Mouse (Mus musculus): ENCODE data around the gene Il27ra. TPM values are rescaled to one million over a fixed set of nuclear protein-coding genes. Genes with fewer than 3 reads are reported as not detected.

Il27ra gene
- polyA plus RNA-seq, 1 experiment from 2014 or later, result 0.79 TPM

- Histone ChIP-seq H3K4me1 (replicated peaks; ENCODE audit: control insufficient read depth, insufficient read depth, low read length) (no peaks in the 10 kb centered on the region), H3K27ac (ENCODE audit: low read length) (no peak overlapping the region), H3K4me3 (replicated peaks; ENCODE audit: low read length) (no peak overlapping the region), H3K9ac (replicated peaks; ENCODE audit: low read depth, low read length) (no peak overlapping the region), H3K4me2 (ENCODE audit: low read length) (no peak overlapping the region), H3K36me3 (ENCODE audit: control insufficient read depth, insufficient read depth) (no peaks in the 10 kb centered on the region), H3K9me3 (ENCODE audit: control insufficient read depth, low read length) (no peaks in the 10 kb centered on the region), H3K27me3 (replicated peaks; ENCODE audit: control insufficient read depth, insufficient read depth, low read length) (no peaks in the 10 kb centered on the region)
- no peak for ATAC-seq
- 96% methylated on average over 5 of the region's 5 CpGs for WGBS
Measured at GRCm38 (mm10) chr8:84053229-84053628, 10.8 kb upstream of the Il27ra start.

GRCm38 (mm10) chr8:84052746-84053145 lies 10.4 kb upstream of the Il27ra start:
- Histone ChIP-seq H3K27me3 (replicated peaks; ENCODE audit: control insufficient read depth, insufficient read depth, low read length) (no peaks in the 10 kb centered on the region), H3K36me3 (ENCODE audit: control insufficient read depth, insufficient read depth) (no peaks in the 10 kb centered on the region), H3K4me1 (replicated peaks; ENCODE audit: control insufficient read depth, insufficient read depth, low read length) (no peaks in the 10 kb centered on the region), H3K27ac (ENCODE audit: low read length) (no peak overlapping the region), H3K4me2 (ENCODE audit: low read length) (no peak overlapping the region), H3K4me3 (replicated peaks; ENCODE audit: low read length) (no peak overlapping the region), H3K9me3 (ENCODE audit: control insufficient read depth, low read length) (no peaks in the 10 kb centered on the region), H3K9ac (replicated peaks; ENCODE audit: low read depth, low read length) (no peak overlapping the region)
- WGBS, result 74% methylated on average over 3 of the region's 3 CpGs
- ATAC-seq, result no peak

- WGBS, result 80% methylated on average over 5 of the region's 5 CpGs
- Histone ChIP-seq H3K4me2 (ENCODE audit: low read length) (no peak overlapping the region), H3K27me3 (replicated peaks; ENCODE audit: control insufficient read depth, insufficient read depth, low read length) (peaks cover 19% of the 10 kb centered on the region), H3K9me3 (ENCODE audit: control insufficient read depth, low read length) (no peaks in the 10 kb centered on the region), H3K9ac (replicated peaks; ENCODE audit: low read depth, low read length) (no peak overlapping the region), H3K4me1 (replicated peaks; ENCODE audit: control insufficient read depth, insufficient read depth, low read length) (peaks cover 2% of the 10 kb centered on the region; the same call in 1 of the 2 replicates), H3K27ac (ENCODE audit: low read length) (no peak overlapping the region), H3K4me3 (replicated peaks; ENCODE audit: low read length) (no peak overlapping the region), H3K36me3 (ENCODE audit: control insufficient read depth, insufficient read depth) (no peaks in the 10 kb centered on the region)
- no peak for ATAC-seq
Measured at GRCm38 (mm10) chr8:84048171-84048570, 5.8 kb upstream of the Il27ra start.

- no peak for ATAC-seq
- H3K27ac ChIP-seq (ENCODE audit: low read length), result no peak overlapping the region
- peaks cover 16% of the 10 kb centered on the region for H3K4me1 ChIP-seq (replicated peaks; ENCODE audit: control insufficient read depth, insufficient read depth, low read length)
- no peak overlapping the region for H3K4me3 ChIP-seq (replicated peaks; ENCODE audit: low read length)
- WGBS, result 82% methylated on average over 3 of the region's 3 CpGs
- H3K9ac ChIP-seq (replicated peaks; ENCODE audit: low read depth, low read length), result no peak overlapping the region
- H3K36me3 ChIP-seq (ENCODE audit: control insufficient read depth, insufficient read depth), result no peaks in the 10 kb centered on the region
- no peaks in the 10 kb centered on the region for H3K9me3 ChIP-seq (ENCODE audit: control insufficient read depth, low read length)
- no peak overlapping the region for H3K4me2 ChIP-seq (ENCODE audit: low read length)
- H3K27me3 ChIP-seq (replicated peaks; ENCODE audit: control insufficient read depth, insufficient read depth, low read length), result peaks cover 33% of the 10 kb centered on the region
Measured at GRCm38 (mm10) chr8:84046505-84046904, 4.1 kb upstream of the Il27ra start.

- Histone ChIP-seq H3K4me3 (replicated peaks; ENCODE audit: low read length) (no peak within 1 kb of the TSS), H3K9ac (replicated peaks; ENCODE audit: low read depth, low read length) (no peak within 1 kb of the TSS), H3K9me3 (ENCODE audit: control insufficient read depth, low read length) (no peaks in the 10 kb centered on the region), H3K36me3 (ENCODE audit: control insufficient read depth, insufficient read depth) (no peaks in the 10 kb centered on the region), H3K4me1 (replicated peaks; ENCODE audit: control insufficient read depth, insufficient read depth, low read length) (peaks cover 16% of the 10 kb centered on the region), H3K27ac (ENCODE audit: low read length) (no peak within 1 kb of the TSS), H3K4me2 (ENCODE audit: low read length) (no peak within 1 kb of the TSS), H3K27me3 (replicated peaks; ENCODE audit: control insufficient read depth, insufficient read depth, low read length) (peaks cover 33% of the 10 kb centered on the region)
- no peak for ATAC-seq
- WGBS, result 12% methylated on average over 9 of the region's 9 CpGs
Measured at GRCm38 (mm10) chr8:84044900-84045299, 2.5 kb upstream of the Il27ra start, which contains the start of gene Rln3. Gene Rln3, minus strand, starts transcription at chr8:84045000.

- WGBS, result 1% methylated on average over 7 of the region's 7 CpGs
- Histone ChIP-seq H3K4me1 (replicated peaks; ENCODE audit: control insufficient read depth, insufficient read depth, low read length) (peaks cover 16% of the 10 kb centered on the region), H3K9me3 (ENCODE audit: control insufficient read depth, low read length) (no peaks in the 10 kb centered on the region)
Measured at GRCm38 (mm10) chr8:84044103-84044502, 1.7 kb upstream of the Il27ra start.

GRCm38 (mm10) chr8:84042948-84043342 lies 556 bp upstream of the Il27ra start:
- Histone ChIP-seq H3K27me3 (replicated peaks; ENCODE audit: control insufficient read depth, insufficient read depth, low read length) (peaks cover 36% of the 10 kb centered on the region), H3K4me2 (ENCODE audit: low read length) (no peak overlapping the region; the same call in 1 of the 2 replicates)
- WGBS, result 28% methylated on average over 12 of the region's 12 CpGs

More at GRCm38 (mm10) chr8:84044103-84044502, 1.7 kb upstream of the Il27ra start:
- peaks cover 33% of the 10 kb centered on the region for H3K27me3 ChIP-seq (replicated peaks; ENCODE audit: control insufficient read depth, insufficient read depth, low read length)
- H3K36me3 ChIP-seq (ENCODE audit: control insufficient read depth, insufficient read depth), result no peaks in the 10 kb centered on the region
- ATAC-seq, result no peak
- H3K9ac ChIP-seq (replicated peaks; ENCODE audit: low read depth, low read length), result no peak overlapping the region
- no peak overlapping the region for H3K4me3 ChIP-seq (replicated peaks; ENCODE audit: low read length)
- H3K4me2 ChIP-seq (ENCODE audit: low read length), result no peak overlapping the region
- H3K27ac ChIP-seq (ENCODE audit: low read length), result no peak overlapping the region

GRCm38 (mm10) chr8:84039050-84039449 lies 3.3 kb downstream of the Il27ra start:
- H3K4me2 ChIP-seq (ENCODE audit: low read length), result no peak overlapping the region
- H3K4me3 ChIP-seq (replicated peaks; ENCODE audit: low read length), result no peak overlapping the region
- peaks cover 14% of the 10 kb centered on the region for H3K4me1 ChIP-seq (replicated peaks; ENCODE audit: control insufficient read depth, insufficient read depth, low read length)
- H3K27ac ChIP-seq (ENCODE audit: low read length), result no peak overlapping the region
- no peak overlapping the region for H3K9ac ChIP-seq (replicated peaks; ENCODE audit: low read depth, low read length)
- ATAC-seq, result 0 out of 2 replicates have a peak, but pooled peaks have one; percentile 23
- WGBS, result 5% methylated on average over 5 of the region's 5 CpGs
- no peaks in the 10 kb centered on the region for H3K36me3 ChIP-seq (ENCODE audit: control insufficient read depth, insufficient read depth)
- peaks cover 29% of the 10 kb centered on the region for H3K27me3 ChIP-seq (replicated peaks; ENCODE audit: control insufficient read depth, insufficient read depth, low read length)
- no peaks in the 10 kb centered on the region for H3K9me3 ChIP-seq (ENCODE audit: control insufficient read depth, low read length)

More at GRCm38 (mm10) chr8:84042948-84043342, 556 bp upstream of the Il27ra start:
- H3K9ac ChIP-seq (replicated peaks; ENCODE audit: low read depth, low read length), result no peak overlapping the region
- no peaks in the 10 kb centered on the region for H3K9me3 ChIP-seq (ENCODE audit: control insufficient read depth, low read length)
- H3K4me3 ChIP-seq (replicated peaks; ENCODE audit: low read length), result no peak overlapping the region
- no peaks in the 10 kb centered on the region for H3K36me3 ChIP-seq (ENCODE audit: control insufficient read depth, insufficient read depth)
- peaks cover 16% of the 10 kb centered on the region for H3K4me1 ChIP-seq (replicated peaks; ENCODE audit: control insufficient read depth, insufficient read depth, low read length)
- no peak for ATAC-seq
- H3K27ac ChIP-seq (ENCODE audit: low read length), result no peak overlapping the region

GRCm38 (mm10) chr8:84038015-84038414 lies 4.4 kb downstream of the Il27ra start:
- 79% methylated on average over 5 of the region's 5 CpGs for WGBS
- no peak overlapping the region for H3K4me2 ChIP-seq (ENCODE audit: low read length)
- ATAC-seq, result no peak
- H3K4me1 ChIP-seq (replicated peaks; ENCODE audit: control insufficient read depth, insufficient read depth, low read length), result peaks cover 12% of the 10 kb centered on the region
- H3K9ac ChIP-seq (replicated peaks; ENCODE audit: low read depth, low read length), result no peak overlapping the region
- no peaks in the 10 kb centered on the region for H3K9me3 ChIP-seq (ENCODE audit: control insufficient read depth, low read length)
- no peak overlapping the region for H3K27ac ChIP-seq (ENCODE audit: low read length)
- peaks cover 20% of the 10 kb centered on the region for H3K27me3 ChIP-seq (replicated peaks; ENCODE audit: control insufficient read depth, insufficient read depth, low read length)
- no peak overlapping the region for H3K4me3 ChIP-seq (replicated peaks; ENCODE audit: low read length)
- no peaks in the 10 kb centered on the region for H3K36me3 ChIP-seq (ENCODE audit: control insufficient read depth, insufficient read depth)

- Histone ChIP-seq H3K9me3 (ENCODE audit: control insufficient read depth, low read length) (no peaks in the 10 kb centered on the region), H3K36me3 (ENCODE audit: control insufficient read depth, insufficient read depth) (no peaks in the 10 kb centered on the region), H3K27me3 (replicated peaks; ENCODE audit: control insufficient read depth, insufficient read depth, low read length) (peaks cover 4% of the 10 kb centered on the region; the same call in 1 of the 2 replicates), H3K27ac (ENCODE audit: low read length) (no peak overlapping the region), H3K4me3 (replicated peaks; ENCODE audit: low read length) (no peak overlapping the region), H3K4me1 (replicated peaks; ENCODE audit: control insufficient read depth, insufficient read depth, low read length) (no peaks in the 10 kb centered on the region), H3K9ac (replicated peaks; ENCODE audit: low read depth, low read length) (no peak overlapping the region), H3K4me2 (ENCODE audit: low read length) (no peak overlapping the region)
- ATAC-seq, result no peak
- WGBS, result 79% methylated on average over 4 of the region's 4 CpGs
Measured at GRCm38 (mm10) chr8:84032777-84033176, 9.6 kb downstream of the Il27ra start.

Data from forebrain, embryonic 16.5 days (tissue).